Mouse (Mus musculus): ENCODE measurements around the gene Itk. TPM values are rescaled to one million over a fixed set of nuclear protein-coding genes. Genes with fewer than 3 reads are reported as not detected.

Gene Itk
- total RNA-seq, 2 experiments from 2014 or later = 0.08 to 0.20 TPM

GRCm38 (mm10) chr11:46290988-46291405 lies 98.3 kb downstream of the Itk start:
- intact Hi-C loops (cut with DNase I; ENCODE audit: low total_unique reads) = no loop called here
- no peak for DNase-seq

GRCm38 (mm10) chr11:46289561-46289960 lies 99.8 kb downstream of the Itk start:
- DNase-seq = no peak
- intact Hi-C loops (cut with DNase I; ENCODE audit: low total_unique reads) = no loop called here

GRCm38 (mm10) chr11:46289022-46289421 lies 100.3 kb downstream of the Itk start:
- intact Hi-C loops (cut with DNase I; ENCODE audit: low total_unique reads) = no loop called here
- no peak for DNase-seq

GRCm38 (mm10) chr11:46288091-46288490 lies 101.2 kb downstream of the Itk start:
- intact Hi-C loops (cut with DNase I; ENCODE audit: low total_unique reads) = no loop called here
- no peak for DNase-seq

- intact Hi-C loops (cut with DNase I; ENCODE audit: low total_unique reads) = no loop called here
- DNase-seq = no peak
These were observed 102.5 kb downstream of the Itk start for GRCm38 (mm10) chr11:46286803-46287202.

- intact Hi-C loops (cut with DNase I; ENCODE audit: low total_unique reads) = no loop called here
- DNase-seq = no peak
These were observed 105.5 kb downstream of the Itk start for GRCm38 (mm10) chr11:46283800-46284199.

GRCm38 (mm10) chr11:46282612-46283011 lies 106.7 kb downstream of the Itk start:
- intact Hi-C loops (cut with DNase I; ENCODE audit: low total_unique reads) = no loop called here
- no peak for DNase-seq

GRCm38 (mm10) chr11:46278709-46279108 lies 110.6 kb downstream of the Itk start:
- intact Hi-C loops (cut with DNase I; ENCODE audit: low total_unique reads) = loop anchor here (10.0 kb wide), 1 partner anchor 146 kb away; no protein-coding TSS in a partner anchor
- no peak for DNase-seq

- no peak for DNase-seq
- intact Hi-C loops (cut with DNase I; ENCODE audit: low total_unique reads) = loop anchor here (10.0 kb wide), 1 partner anchor 147 kb away; no protein-coding TSS in a partner anchor
These were observed 111.2 kb downstream of the Itk start for GRCm38 (mm10) chr11:46278140-46278539.

- intact Hi-C loops (cut with DNase I; ENCODE audit: low total_unique reads) = loop anchor here (10.0 kb wide), 1 partner anchor 148 kb away; no protein-coding TSS in a partner anchor
- no peak for DNase-seq
These were observed 112.5 kb downstream of the Itk start for GRCm38 (mm10) chr11:46276778-46277177.

- DNase-seq = no peak
- intact Hi-C loops (cut with DNase I; ENCODE audit: low total_unique reads) = loop anchor here (10.0 kb wide), 1 partner anchor 149 kb away; no protein-coding TSS in a partner anchor
These were observed 113.1 kb downstream of the Itk start for GRCm38 (mm10) chr11:46276168-46276567.

- intact Hi-C loops (cut with DNase I; ENCODE audit: low total_unique reads) = loop anchor here (10.0 kb wide), 1 partner anchor 149 kb away; no protein-coding TSS in a partner anchor
These were observed 114.0 kb downstream of the Itk start for GRCm38 (mm10) chr11:46275302-46275701.

More at GRCm38 (mm10) chr11:46275302-46275701, 114.0 kb downstream of the Itk start:
- peak; percentile 67 for DNase-seq

Other genes with a start within 250 kb of the Itk start
- gene Nipal4, start 223.0 kb downstream of the Itk start, total RNA-seq (2021) = under 1 TPM; 0.07 to 0.21 TPM
- not detected for gene Fndc9, start 154.0 kb downstream of the Itk start, total RNA-seq (2021)
- under 1 TPM; 0.49 to 0.70 TPM for gene Cyfip2, start 76.7 kb downstream of the Itk start, total RNA-seq (2021)
- not detected for gene Fam71b, start 7.0 kb upstream of the Itk start, total RNA-seq (2021)
- gene Med7, start 47.4 kb upstream of the Itk start, total RNA-seq (2021) = 10 to 100 TPM; 15.6 to 16.6 TPM
- gene Havcr2, start 65.4 kb upstream of the Itk start, total RNA-seq (2021) = not detected
- not detected for gene Gm12169, start 134.7 kb upstream of the Itk start, total RNA-seq (2021)
- not detected for gene BC053393, start 182.0 kb upstream of the Itk start, total RNA-seq (2021)
- not detected for gene Dppa1, start 239.7 kb upstream of the Itk start, total RNA-seq (2021)